Mouse (Mus musculus) forebrain, postnatal 0 days (tissue): ENCODE results near the gene Ptgir. TPM values are rescaled to one million over a fixed set of nuclear protein-coding genes. Genes with fewer than 3 reads are reported as not detected.

Source experiments
- ATAC-seq: fragments of 200-750 bp; cut with Nextera tagmentation; 2 replicates; pipeline ENCODE4 v1.8.0; 2017; ENCODE audit warnings: mild to moderate bottlenecking, moderate library complexity
- DNase-seq: peaks from one replicate; pipeline ENCODE4 v3.0.0-alpha.2; 2015
- H3K27ac ChIP-seq: fragments of 300-500 bp; sonication (generic); 2 replicates; pipeline ENCODE4 v1.5.1; 2014; ENCODE audit warnings: low read depth, mild to moderate bottlenecking, antibody characterized with exemption, low read length, moderate library complexity, mixed read lengths
- H3K27me3 ChIP-seq: fragments of 300-500 bp; sonication (generic); 2 replicates; pipeline ENCODE4 v1.6.1; 2014; ENCODE audit warnings: mild to moderate bottlenecking, low read length, mixed read lengths; ENCODE audit not compliant: insufficient read depth
- H3K36me3 ChIP-seq: fragments of 300-500 bp; sonication (generic); 2 replicates; pipeline ENCODE4 v1.6.1; 2014; ENCODE audit warnings: mild to moderate bottlenecking, moderate library complexity; ENCODE audit not compliant: insufficient read depth
- H3K4me1 ChIP-seq: fragments of 300-500 bp; sonication (generic); 2 replicates; pipeline ENCODE4 v1.6.1; 2014; ENCODE audit warnings: antibody characterized with exemption; ENCODE audit not compliant: insufficient read depth
- H3K4me2 ChIP-seq: fragments of 300-500 bp; sonication (generic); 2 replicates; pipeline ENCODE4 v1.6.1; 2014; ENCODE audit warnings: low read depth, mild to moderate bottlenecking, moderate library complexity
- H3K4me3 ChIP-seq: fragments of 300-500 bp; sonication (generic); 2 replicates; pipeline ENCODE4 v1.5.1; 2014; ENCODE audit warnings: low read depth, low read length, mixed read lengths
- H3K9ac ChIP-seq: fragments of 300-500 bp; sonication (generic); 2 replicates; pipeline ENCODE4 v1.6.1; 2014; ENCODE audit warnings: mild to moderate bottlenecking
- H3K9me3 ChIP-seq: fragments of 300-500 bp; sonication (generic); 2 replicates; pipeline ENCODE4 v1.6.1; 2016; ENCODE audit warnings: low read length
- CTCF ChIP-seq: sonication (generic); IDR thresholded peaks from 2 replicates; pipeline ENCODE4 v1.5.1; 2016; ENCODE audit warnings: antibody characterized with exemption, control low read depth, low read depth
- WGBS: fragments of 180-500 bp; shearing (Covaris S2); extraction: QIAGEN DNeasy Blood & Tissue Kit; methylation state at CpG from one replicate; pipeline ENCODE4 v1.1.7; 2014; 5-methylcytosine and 5-hydroxymethylcytosine counted together
- polyA plus RNA-seq: library from polyadenylated mRNA; unstranded; fragments of >200 nt; fragmentation: Nextera tagmentation; extraction: Ambion mirVana; gene quantifications from 2 replicates; pipeline ENCODE4 v1.2.1, GENCODE M21; 2015
- total RNA-seq: library from RNA; depleted of rRNA; stranded (reverse); fragments of >200 nt; gene quantifications from 2 replicates; pipeline ENCODE4 v1.2.3, GENCODE M21; 2014

Ptgir gene
- total and polyA plus RNA-seq, 2 experiments from 2014 or later: 0.08 TPM; not detected in 1

DNA sequence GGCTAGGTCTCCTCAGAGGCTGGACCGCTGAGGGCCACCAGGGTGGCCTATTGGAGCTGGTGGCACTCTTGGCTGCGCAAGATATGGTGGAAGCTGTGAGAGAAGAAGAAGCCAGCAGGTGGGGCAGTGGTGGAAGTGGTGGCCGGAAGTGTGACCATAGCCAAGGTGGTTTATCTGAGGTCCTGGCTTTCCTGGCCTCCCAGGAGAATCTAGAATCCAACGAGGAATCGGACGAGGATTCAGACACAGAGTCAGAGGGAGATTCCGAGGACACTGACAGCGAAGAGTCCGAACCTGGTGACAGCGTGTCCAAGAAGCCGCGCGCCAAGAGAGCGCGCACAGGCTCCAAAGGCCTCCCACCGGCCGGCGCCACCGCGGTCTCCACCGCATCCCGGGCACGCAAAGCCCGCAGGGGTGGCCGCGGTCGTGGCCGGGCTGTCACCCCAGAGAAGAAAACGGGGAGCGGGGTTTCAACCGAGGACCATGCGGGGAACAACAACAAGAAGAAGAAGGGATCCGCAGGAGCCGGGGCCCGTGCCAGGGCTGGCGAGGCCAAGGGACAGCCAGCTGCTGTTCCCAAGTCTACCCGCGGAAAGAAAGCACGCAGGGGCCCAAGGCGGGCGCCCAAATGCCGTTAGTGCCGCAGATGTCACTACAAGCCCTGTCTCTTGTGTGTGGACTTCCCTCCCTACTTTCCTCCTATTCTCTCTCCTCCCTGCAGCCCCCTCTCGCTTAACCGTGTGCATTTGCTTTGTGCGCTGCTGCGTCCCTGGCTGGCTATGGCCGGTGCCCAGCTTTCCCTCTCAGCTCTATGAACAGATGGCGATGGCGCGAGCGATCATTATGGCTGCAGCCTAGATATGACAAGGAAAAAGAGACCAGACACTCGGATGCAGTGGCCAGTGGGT, 40.4 kb downstream of the Ptgir start:
- no peak for ATAC-seq
- Histone ChIP-seq H3K4me2 (peak overlapping the region; percentile 91), H3K4me3 (peak overlapping the region; percentile 83), H3K27me3 (no peaks in the 10 kb centered on the region), H3K9me3 (no peaks in the 10 kb centered on the region), H3K4me1 (peaks cover 40% of the 10 kb centered on the region), H3K9ac (peak overlapping the region; percentile 97), H3K27ac (peak overlapping the region; percentile 95), H3K36me3 (no peaks in the 10 kb centered on the region)
- DNase-seq: no peak
- peak; percentile 47 for TF ChIP-seq CTCF
- WGBS: 4% methylated on average over 51 of the region's 53 CpGs

DNA sequence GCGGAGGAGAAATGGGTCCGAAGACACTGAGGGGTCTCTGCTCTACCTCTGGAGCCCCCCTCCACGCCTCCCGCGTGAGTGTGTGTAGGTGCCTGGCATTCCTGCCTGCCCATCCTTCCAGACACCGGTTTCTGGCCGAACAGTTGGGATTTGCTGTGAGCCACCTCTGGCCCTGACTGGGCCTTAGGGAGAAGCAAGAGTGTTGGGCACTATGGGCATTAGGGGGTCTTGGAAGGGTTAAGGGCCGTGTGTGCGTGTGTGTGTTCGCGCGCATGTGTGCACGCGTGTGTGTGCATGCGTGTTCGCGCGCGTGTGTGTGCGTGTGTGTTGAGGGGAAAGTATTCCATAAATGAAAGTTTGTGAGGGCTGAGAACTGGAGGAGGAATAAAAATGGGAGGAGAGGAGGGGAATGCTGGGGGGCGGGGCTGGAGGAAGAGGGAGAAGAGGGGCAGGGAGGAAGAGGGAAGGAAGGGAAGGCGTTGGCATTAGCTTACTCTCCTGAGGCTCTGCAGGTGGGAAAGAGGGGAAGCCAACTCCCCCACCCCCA, 41.1 kb downstream of the Ptgir start:
- Histone ChIP-seq H3K4me3 (peak overlapping the region; percentile 83), H3K4me1 (peaks cover 40% of the 10 kb centered on the region), H3K27me3 (no peaks in the 10 kb centered on the region), H3K27ac (peak overlapping the region; percentile 95), H3K9me3 (no peaks in the 10 kb centered on the region), H3K4me2 (peak overlapping the region; percentile 91), H3K9ac (peak overlapping the region; percentile 97), H3K36me3 (no peaks in the 10 kb centered on the region)
- 14% methylated on average over 21 of the region's 22 CpGs for WGBS
- TF ChIP-seq CTCF: no peak
- ATAC-seq (no peak), DNase-seq (no peak)

DNA sequence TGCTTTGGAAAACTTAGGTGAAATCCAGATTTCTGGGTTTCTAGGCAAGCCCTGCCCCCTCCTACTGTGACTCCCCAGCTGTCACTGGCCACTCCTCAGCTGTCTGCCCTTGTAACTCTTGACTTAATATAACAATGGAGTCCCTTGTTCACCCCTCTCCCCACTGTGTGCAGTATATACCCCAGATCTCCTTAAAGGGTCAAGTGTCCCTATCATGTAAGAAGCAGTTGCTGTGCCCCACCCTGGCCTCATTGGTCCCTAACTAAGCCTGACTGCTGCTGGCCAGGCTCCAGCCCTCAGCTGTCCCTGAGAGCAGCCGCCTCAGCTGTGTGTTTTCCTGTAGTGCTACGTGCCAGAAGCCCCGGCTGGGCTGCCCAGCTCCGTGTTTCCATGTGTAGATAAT, 41.7 kb downstream of the Ptgir start:
- TF ChIP-seq CTCF: no peak
- H3K4me1 ChIP-seq: peaks cover 38% of the 10 kb centered on the region
- peak overlapping the region; percentile 97 for H3K9ac ChIP-seq
- H3K4me2 ChIP-seq: peak overlapping the region; percentile 91
- under 1% methylated on average over 4 of the region's 4 CpGs for WGBS
- H3K27me3 ChIP-seq: no peaks in the 10 kb centered on the region
- no peaks in the 10 kb centered on the region for H3K36me3 ChIP-seq
- DNase-seq (no peak), ATAC-seq (no peak)
- no peaks in the 10 kb centered on the region for H3K9me3 ChIP-seq
- peak overlapping the region; percentile 95; the same call in 1 of the 2 replicates for H3K27ac ChIP-seq
- H3K4me3 ChIP-seq: peak overlapping the region; percentile 83

DNA sequence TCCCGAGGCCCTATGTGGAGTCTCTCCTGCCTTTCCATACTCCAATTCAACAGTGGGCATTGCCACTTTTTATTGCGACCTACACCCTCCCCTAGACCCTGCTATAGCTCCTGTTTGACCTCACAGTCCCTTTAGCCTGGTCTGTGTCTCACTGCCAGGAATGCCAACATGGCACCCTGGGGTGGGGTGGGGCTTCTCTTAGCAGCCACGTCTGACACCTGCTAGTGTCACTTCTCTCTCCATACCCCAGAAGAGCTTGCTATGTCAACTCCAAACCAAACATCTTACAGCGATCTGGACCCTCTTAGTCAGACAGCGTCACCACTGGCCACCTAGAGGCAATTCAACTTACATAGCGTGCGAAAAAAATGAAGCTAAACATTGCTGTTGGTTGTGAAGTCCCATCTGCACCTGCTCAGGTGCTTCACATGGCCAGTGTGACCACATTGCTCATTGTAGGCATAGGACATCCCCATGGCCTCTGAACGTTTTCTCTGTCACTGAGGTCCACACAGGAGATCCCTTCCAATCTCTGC, 42.7 kb downstream of the Ptgir start:
- peak overlapping the region; percentile 83; the same call in 1 of the 2 replicates for H3K4me3 ChIP-seq
- 54% methylated on average over 8 of the region's 8 CpGs for WGBS

DNA sequence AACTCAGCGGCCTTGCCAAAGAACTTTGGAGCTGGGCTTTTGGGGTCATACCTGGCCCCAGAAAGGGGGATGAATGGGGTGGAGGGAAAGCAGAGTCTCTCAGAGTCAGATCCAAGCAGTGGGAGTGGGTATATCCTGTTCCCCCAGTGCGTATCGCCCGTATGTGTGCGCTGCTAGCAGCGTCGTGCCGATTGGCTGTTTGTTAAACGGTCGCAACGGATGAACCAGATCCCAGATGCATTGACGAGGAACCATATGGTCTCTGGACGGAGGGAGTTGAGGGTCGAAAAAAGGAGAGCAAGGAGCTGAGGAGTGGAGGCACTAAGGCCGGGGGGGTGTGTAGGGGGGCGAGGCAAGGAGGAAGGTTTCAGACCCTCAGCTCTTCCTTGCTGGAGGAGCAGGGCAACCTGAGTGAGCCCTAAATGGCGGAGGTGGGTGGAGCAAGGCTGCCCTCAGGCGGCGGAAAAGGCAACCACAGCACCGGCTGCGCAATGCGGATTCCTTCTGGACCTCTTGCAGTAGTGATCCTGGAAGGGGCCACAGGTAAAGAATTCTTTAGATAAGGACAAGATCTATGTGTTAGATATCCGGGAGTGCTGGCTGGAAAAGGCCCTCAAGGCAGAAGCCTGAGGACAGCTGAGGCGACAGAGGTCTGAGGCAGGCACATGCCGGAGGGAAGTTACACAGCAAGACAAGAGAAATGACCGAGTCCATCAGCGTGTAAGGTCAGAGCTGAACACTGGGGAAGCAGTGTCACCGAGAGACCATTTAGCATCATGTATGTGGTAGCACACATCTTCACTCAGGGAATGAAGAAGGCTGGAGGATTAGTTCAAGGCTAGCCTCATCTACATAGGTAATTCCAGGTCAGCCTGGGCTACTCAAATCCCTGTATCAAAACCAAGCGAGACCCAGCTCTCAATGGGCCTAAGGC, 43.9 kb downstream of the Ptgir start:
- Histone ChIP-seq H3K27ac (peak overlapping the region; percentile 62), H3K9ac (peak overlapping the region; percentile 42), H3K4me3 (0 out of 2 replicates have a peak overlapping the region, but pooled peaks have one; percentile 13), H3K36me3 (no peaks in the 10 kb centered on the region), H3K4me2 (peak overlapping the region; percentile 91), H3K9me3 (no peaks in the 10 kb centered on the region), H3K4me1 (peaks cover 25% of the 10 kb centered on the region; the same call in 1 of the 2 replicates), H3K27me3 (no peaks in the 10 kb centered on the region)
- peak; percentile 95 for TF ChIP-seq CTCF
- DNase-seq: peak; percentile 92
- 12% methylated on average over 28 of the region's 29 CpGs for WGBS
- peak; percentile 65 for ATAC-seq

More for the DNA sequence above, 42.7 kb downstream of the Ptgir start:
- Histone ChIP-seq H3K27me3 (no peaks in the 10 kb centered on the region), H3K9ac (peak overlapping the region; percentile 97; the same call in 1 of the 2 replicates), H3K36me3 (no peaks in the 10 kb centered on the region), H3K4me1 (peaks cover 29% of the 10 kb centered on the region), H3K9me3 (no peaks in the 10 kb centered on the region), H3K27ac (peak overlapping the region; percentile 62), H3K4me2 (peak overlapping the region; percentile 91)
- peak; percentile 53 for TF ChIP-seq CTCF
- ATAC-seq: no peak
- DNase-seq: no peak
